Mouse (Mus musculus) small intestine, adult 2 months (tissue): ENCODE results near the gene Uvrag. TPM values are rescaled to one million over a fixed set of nuclear protein-coding genes. Genes with fewer than 3 reads are reported as not detected.

Source experiments
- H3K27ac ChIP-seq: fragments of 200-500 bp; 2 replicates; pipeline ENCODE4 v1.5.1; 2012; ENCODE audit warnings: low read depth, low read length, control low read depth, inconsistent platforms; ENCODE audit not compliant: insufficient read depth
- H3K27me3 ChIP-seq: fragments of 200-500 bp; 2 replicates; pipeline ENCODE4 v1.6.1; 2012; ENCODE audit warnings: mild to moderate bottlenecking, moderate library complexity, low read length, inconsistent platforms; ENCODE audit not compliant: control insufficient read depth, insufficient read depth
- H3K36me3 ChIP-seq: fragments of 200-500 bp; 2 replicates; pipeline ENCODE4 v1.6.1; 2012; ENCODE audit warnings: mild to moderate bottlenecking, low read length, control low read depth, inconsistent platforms; ENCODE audit not compliant: control insufficient read depth, insufficient read depth
- H3K4me1 ChIP-seq: fragments of 200-500 bp; 2 replicates; pipeline ENCODE4 v1.6.1; 2012; ENCODE audit warnings: low read length, inconsistent platforms, mixed read lengths; ENCODE audit not compliant: control insufficient read depth, insufficient read depth, insufficient read length
- H3K4me3 ChIP-seq: fragments of 200-500 bp; 2 replicates; pipeline ENCODE4 v1.5.1; 2012; ENCODE audit warnings: low read depth, mild to moderate bottlenecking, control low read depth, inconsistent platforms, low read length, moderate library complexity
- CTCF ChIP-seq: fragments of 200-500 bp; IDR thresholded peaks from 2 replicates; pipeline ENCODE4 v1.5.1; 2012; ENCODE audit warnings: low read depth, mild to moderate bottlenecking, control low read depth, inconsistent platforms, low read length, moderate library complexity, mixed read lengths; ENCODE audit not compliant: insufficient replicate concordance, insufficient read length; ENCODE audit errors: extremely low read depth
- POLR2A ChIP-seq: fragments of 200-500 bp; IDR thresholded peaks from 2 replicates; pipeline ENCODE4 v1.6.1; 2012; ENCODE audit warnings: low read depth, mild to moderate bottlenecking, control low read depth, inconsistent platforms, low read length, moderate library complexity
- WGBS: fragments of 180-500 bp; shearing (Covaris S2); methylation state at CpG from one replicate; pipeline ENCODE4 v1.1.7; 2018; 5-methylcytosine and 5-hydroxymethylcytosine counted together
- polyA plus RNA-seq: library from polyadenylated mRNA; depleted of rRNA; stranded (reverse); fragments of >200 nt; gene quantifications from 2 replicates; pipeline ENCODE4 v1.2.3, GENCODE M21; 2012; rRNA removed

Gene Uvrag
- polyA plus RNA-seq, 1 experiment = 28.2 TPM

GRCm38 (mm10) chr7:98835519-98836441, 305.2 kb downstream of the Uvrag start:
- H3K4me1 ChIP-seq = peaks cover 32% of the 10 kb centered on the region
- peaks cover 59% of the 10 kb centered on the region for H3K27me3 ChIP-seq
- peak overlapping the region; percentile 63 for H3K4me3 ChIP-seq
- no peak overlapping the region for H3K27ac ChIP-seq
- WGBS = 1% methylated on average over 45 of the region's 46 CpGs
- H3K36me3 ChIP-seq = no peaks in the 10 kb centered on the region
- TF ChIP-seq CTCF (no peak), POLR2A (no peak)

Other genes with a start within 250 kb of the Uvrag start
- gene Dgat2, start 41.6 kb upstream of the Uvrag start, polyA plus RNA-seq = 159 and 234 TPM in 2 replicates
- gene Mogat2, start 97.5 kb upstream of the Uvrag start, polyA plus RNA-seq = 377 and 652 TPM in 2 replicates
- 1.1 and 1.2 TPM in 2 replicates for gene Map6, start 126.3 kb upstream of the Uvrag start, polyA plus RNA-seq
- gene Serpinh1, start 212.1 kb upstream of the Uvrag start, polyA plus RNA-seq = 87.6 and 89.7 TPM in 2 replicates
- gene Gdpd5, start 240.3 kb upstream of the Uvrag start, polyA plus RNA-seq = 16.0 and 16.6 TPM in 2 replicates